Mouse (Mus musculus) ES-E14 (cell line): ENCODE measurements around the gene Reln.

Experiments used
- CHD2 ChIP-seq: IDR thresholded peaks from 2 replicates; pipeline ENCODE4 v1.6.1; 2014; ENCODE audit warnings: mild to moderate bottlenecking, low read depth, low read length, inconsistent platforms
- HCFC1 ChIP-seq: IDR thresholded peaks from 2 replicates; pipeline ENCODE4 v1.6.1; 2012; ENCODE audit warnings: low read length, inconsistent platforms, borderline replicate concordance; ENCODE audit not compliant: insufficient read depth
- ZC3H11A ChIP-seq: IDR thresholded peaks from 2 replicates; pipeline ENCODE4 v1.6.1; 2012; ENCODE audit warnings: low read depth, mild to moderate bottlenecking, inconsistent platforms, low read length, borderline replicate concordance

GRCm38 (mm10) chr5:22141821-22142220, 202.7 kb downstream of the Reln start:
- TF ChIP-seq ZC3H11A (no peak), HCFC1 (no peak), CHD2 (no peak)
